Mouse (Mus musculus): ENCODE measurements around the gene Rin3.

DNA sequence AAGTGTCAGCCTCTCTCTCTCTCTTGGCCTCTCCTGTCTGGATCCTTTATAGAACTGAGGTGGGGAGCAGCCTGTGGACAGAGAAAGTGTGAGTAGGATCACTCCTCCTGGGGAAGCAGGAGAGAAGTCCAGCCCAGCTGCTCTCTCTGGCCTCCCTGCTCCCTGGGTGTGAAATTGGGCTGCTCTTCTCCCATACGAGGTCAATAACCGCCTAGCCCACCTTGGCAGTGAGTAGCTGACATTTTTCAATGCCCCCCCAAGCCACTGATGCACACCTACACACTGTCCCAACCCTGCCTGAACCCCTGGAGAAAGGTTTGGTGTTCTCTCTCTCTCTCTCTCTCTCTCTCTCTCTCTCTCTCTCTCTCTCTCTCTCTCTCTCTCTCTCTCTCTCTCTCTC lies 13.7 kb upstream of the Rin3 start:
- no peak for TF ChIP-seq CTCF (IDR thresholded peaks at IDR 0.05; ENCODE audit: control insufficient read depth, insufficient read depth, low read length)
- TF ChIP-seq POLR2A (IDR thresholded peaks at IDR 0.05; ENCODE audit: borderline replicate concordance, control insufficient read depth, low read depth, low read length) = no peak
